ENCODE assay signal across 9 mouse cellular contexts in genomic region chr17:31766779-31767697, GRCm38 (mm10).
DNase-seq lines count a peak whose midpoint lies in the region; ATAC-seq and TF ChIP-seq lines count a peak whose summit lies in the region.
"Had no signal": no experiment of that assay in that cellular context is flagged by ENCODE, and none has a peak within 500 bp of the region (broad histone marks: within the 10 kb centered on the region; RNA-seq: fewer than 3 reads in every experiment).

No protein-coding gene starts in this region.

- 11% methylated on average over 25 of the region's 25 CpGs for WGBS in hindbrain, embryonic 16.5 days

- H3K27me3 ChIP-seq in hindbrain, embryonic 16.5 days (replicated peaks; ENCODE audit: control insufficient read depth, insufficient read depth, low read length): peaks cover 4% of the 10 kb centered on the region; the same call in 1 of the 2 replicates

- H3K9ac ChIP-seq in hindbrain, embryonic 16.5 days (ENCODE audit: low read depth, low read length): peak overlapping the region; percentile 28; the same call in 1 of the 2 replicates

- peaks cover 4% of the 10 kb centered on the region; the same call in 1 of the 2 replicates for H3K9me3 ChIP-seq in hindbrain, embryonic 16.5 days (ENCODE audit: control insufficient read depth, low read length)
- H3K9me3 ChIP-seq: G1E had no signal

- peak overlapping the region; percentile 5; the same call in 1 of the 2 replicates for H3K4me2 ChIP-seq in hindbrain, embryonic 16.5 days (ENCODE audit: low read length)

- peaks cover 11% of the 10 kb centered on the region for H3K4me1 ChIP-seq in hindbrain, embryonic 16.5 days (ENCODE audit: control insufficient read depth, insufficient read depth, low read depth, low read length)

- DNase-seq in adipocyte (ENCODE audit: low spot score): peak; percentile 81
- DNase-seq in cerebellum, postnatal 4 days (ENCODE audit: low spot score in 2 of 2): peak; percentile 65 to 94
- DNase-seq in gastrocnemius, postnatal 10 days: peak; percentile 71
- peak; percentile 42 to 51 for DNase-seq in left cerebral cortex, adult 2 months (ENCODE audit: extremely low spot score in 1 of 2, low spot score in 2 of 2)
- peak; percentile 81 for DNase-seq in mesoderm, embryonic 11.5 days (ENCODE audit: low read depth, low spot score)
- peak; percentile 81 for DNase-seq in right cerebral cortex, postnatal 4 days

- H3K36me3 ChIP-seq in hindbrain, embryonic 16.5 days (ENCODE audit: control insufficient read depth, insufficient read depth, low read length): no peaks in the 10 kb centered on the region
- H3K36me3 ChIP-seq: G1E had no signal

- intact Hi-C loops in left cerebral cortex, adult 2 months (cut with DNase I): no loop called here

- ATAC-seq in hindbrain, embryonic 16.5 days: peak; percentile 93
- ATAC-seq in erythroid progenitor cell, adult 5-6 weeks (replicated peaks; ENCODE audit: low FRiP score, poor library complexity, severe bottlenecking): no peak

- no peak for TF ChIP-seq CTCF in left cerebral cortex, adult 2 months (IDR thresholded peaks at IDR 0.05)

- H3K27ac ChIP-seq in hindbrain, embryonic 16.5 days (ENCODE audit: low read depth, low read length): peak overlapping the region; percentile 45
- H3K27ac ChIP-seq in left cerebral cortex, adult 2 months: 0 out of 2 replicates have a peak overlapping the region, but pooled peaks have one; percentile 10

- no peak overlapping the region for H3K4me3 ChIP-seq in hindbrain, embryonic 16.5 days (ENCODE audit: low read length)
- no peak overlapping the region for H3K4me3 ChIP-seq in left cerebral cortex, adult 2 months
